Mouse (Mus musculus) hindbrain, embryonic 15.5 days (tissue): Measurements from ENCODE around the gene Slc13a1. TPM values are rescaled to one million over a fixed set of nuclear protein-coding genes. Genes with fewer than 3 reads are reported as not detected.

Experiments used
- ATAC-seq: fragments of 200-750 bp; cut with Nextera tagmentation; 2 replicates; pipeline ENCODE4 v1.8.0; 2017; ENCODE audit warnings: low read depth, moderate number of reproducible peaks, moderate TSS enrichment; ENCODE audit not compliant: low FRiP score
- H3K27ac ChIP-seq: fragments of 300-500 bp; sonication (generic); replicated peaks from 2 replicates; pipeline ENCODE4 v1.5.1; 2015; ENCODE audit warnings: mild to moderate bottlenecking, inconsistent platforms
- H3K27me3 ChIP-seq: fragments of 300-500 bp; sonication (generic); 2 replicates; pipeline ENCODE4 v1.6.1; 2015; ENCODE audit warnings: control low read depth, inconsistent platforms
- H3K36me3 ChIP-seq: fragments of 300-500 bp; sonication (generic); 2 replicates; pipeline ENCODE4 v1.6.1; 2015; ENCODE audit warnings: control low read depth, inconsistent platforms
- H3K4me1 ChIP-seq: fragments of 300-500 bp; sonication (generic); replicated peaks from 2 replicates; pipeline ENCODE4 v1.6.1; 2015; ENCODE audit warnings: control low read depth, inconsistent platforms
- H3K4me2 ChIP-seq: fragments of 300-500 bp; sonication (generic); 2 replicates; pipeline ENCODE4 v1.6.1; 2015; ENCODE audit warnings: moderate library complexity, mild to moderate bottlenecking, inconsistent platforms
- H3K4me3 ChIP-seq: fragments of 300-500 bp; sonication (generic); 2 replicates; pipeline ENCODE4 v1.5.1; 2015; ENCODE audit warnings: mild to moderate bottlenecking, inconsistent platforms
- H3K9ac ChIP-seq: fragments of 300-500 bp; sonication (generic); 2 replicates; pipeline ENCODE4 v1.6.1; 2015; ENCODE audit warnings: inconsistent platforms
- H3K9me3 ChIP-seq: fragments of 300-500 bp; sonication (generic); 2 replicates; pipeline ENCODE4 v1.6.1; 2016; ENCODE audit warnings: control low read depth, inconsistent platforms
- WGBS: fragments of 180-500 bp; shearing (Covaris S2); methylation state at CpG from one replicate; pipeline ENCODE4 v1.1.7; 2015; 5-methylcytosine and 5-hydroxymethylcytosine counted together
- microRNA-seq: library from miRNA; unstranded; fragments of <30 nt; microRNA quantifications from one replicate; pipeline ENCODE4, GENCODE M21; 2016
- polyA plus RNA-seq: library from polyadenylated mRNA; unstranded; fragments of >200 nt; fragmentation: Nextera tagmentation; extraction: Ambion mirVana; gene quantifications from 2 replicates; pipeline ENCODE4 v1.2.1, GENCODE M21; 2015

Gene Slc13a1
- polyA plus RNA-seq, 1 experiment from 2014 or later = 0.21 TPM

DNA sequence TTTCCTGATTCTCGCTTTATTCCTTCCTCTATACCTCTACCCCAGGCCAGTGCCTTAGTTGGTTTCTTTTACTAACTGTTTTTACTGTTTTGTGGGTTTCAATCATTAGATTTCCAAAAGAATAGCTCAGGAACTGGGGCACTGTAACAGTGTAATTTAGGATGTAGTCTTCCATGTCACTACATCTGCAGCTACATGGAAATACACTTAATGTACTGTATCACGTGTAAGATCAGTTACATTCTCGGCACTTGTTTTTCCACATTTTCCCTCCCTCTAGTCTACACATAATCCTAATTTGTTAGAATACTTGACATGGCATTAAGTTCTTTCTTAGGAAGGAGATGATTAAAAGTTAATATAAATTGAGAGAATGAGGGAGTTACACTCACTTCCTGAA lies 108.1 kb downstream of the Slc13a1 start:
- no peak overlapping the region for H3K4me2 ChIP-seq
- no peak overlapping the region for H3K9ac ChIP-seq
- 87% methylated on average over 3 of the region's 3 CpGs for WGBS
- no peaks in the 10 kb centered on the region for H3K4me1 ChIP-seq
- no peak overlapping the region for H3K27ac ChIP-seq
- H3K27me3 ChIP-seq = no peaks in the 10 kb centered on the region
- no peak for ATAC-seq
- H3K9me3 ChIP-seq = no peaks in the 10 kb centered on the region
- no peak overlapping the region for H3K4me3 ChIP-seq
- no peaks in the 10 kb centered on the region for H3K36me3 ChIP-seq

GRCm38 (mm10) chr6:24055086-24055485 lies 112.8 kb downstream of the Slc13a1 start:
- Histone ChIP-seq H3K36me3 (no peaks in the 10 kb centered on the region), H3K27me3 (no peaks in the 10 kb centered on the region), H3K9me3 (no peaks in the 10 kb centered on the region), H3K9ac (no peak overlapping the region), H3K4me3 (no peak overlapping the region), H3K4me2 (no peak overlapping the region), H3K4me1 (no peaks in the 10 kb centered on the region), H3K27ac (no peak overlapping the region)
- WGBS = 93% methylated on average over 4 of the region's 4 CpGs
- no peak for ATAC-seq

DNA sequence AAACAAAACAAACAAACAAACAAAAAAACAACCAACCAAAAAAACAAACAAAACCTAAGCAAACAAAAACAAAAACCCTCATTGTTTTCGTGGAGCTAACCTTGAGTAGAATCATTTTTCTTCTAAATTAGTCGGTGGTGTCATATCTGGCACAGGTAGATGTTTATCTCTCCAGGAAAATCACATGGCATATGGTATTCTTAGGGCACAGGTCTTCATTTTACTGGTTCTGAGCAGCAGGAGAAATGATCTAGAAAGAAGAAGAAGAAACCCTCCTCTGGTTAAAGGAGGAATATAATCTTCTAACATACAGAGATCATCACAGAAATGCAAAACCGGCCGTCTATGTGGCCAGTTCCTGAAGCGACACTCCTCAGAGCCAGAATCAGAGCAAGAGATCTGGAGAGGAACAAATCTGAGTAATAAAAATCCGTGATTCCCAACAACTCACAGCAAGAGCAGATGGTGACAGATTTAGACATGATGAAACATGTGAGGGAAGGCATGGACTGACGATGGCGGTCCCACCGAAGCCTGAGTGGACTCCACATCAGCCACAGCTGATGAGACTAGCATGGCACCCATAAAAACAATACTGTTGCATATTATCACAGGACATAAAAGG lies 113.7 kb downstream of the Slc13a1 start:
- Histone ChIP-seq H3K9me3 (no peaks in the 10 kb centered on the region), H3K36me3 (no peaks in the 10 kb centered on the region), H3K27ac (no peak overlapping the region), H3K4me2 (no peak overlapping the region), H3K4me1 (no peaks in the 10 kb centered on the region), H3K27me3 (no peaks in the 10 kb centered on the region), H3K4me3 (no peak overlapping the region), H3K9ac (no peak overlapping the region)
- ATAC-seq = no peak
- 90% methylated on average over 9 of the region's 9 CpGs for WGBS

DNA sequence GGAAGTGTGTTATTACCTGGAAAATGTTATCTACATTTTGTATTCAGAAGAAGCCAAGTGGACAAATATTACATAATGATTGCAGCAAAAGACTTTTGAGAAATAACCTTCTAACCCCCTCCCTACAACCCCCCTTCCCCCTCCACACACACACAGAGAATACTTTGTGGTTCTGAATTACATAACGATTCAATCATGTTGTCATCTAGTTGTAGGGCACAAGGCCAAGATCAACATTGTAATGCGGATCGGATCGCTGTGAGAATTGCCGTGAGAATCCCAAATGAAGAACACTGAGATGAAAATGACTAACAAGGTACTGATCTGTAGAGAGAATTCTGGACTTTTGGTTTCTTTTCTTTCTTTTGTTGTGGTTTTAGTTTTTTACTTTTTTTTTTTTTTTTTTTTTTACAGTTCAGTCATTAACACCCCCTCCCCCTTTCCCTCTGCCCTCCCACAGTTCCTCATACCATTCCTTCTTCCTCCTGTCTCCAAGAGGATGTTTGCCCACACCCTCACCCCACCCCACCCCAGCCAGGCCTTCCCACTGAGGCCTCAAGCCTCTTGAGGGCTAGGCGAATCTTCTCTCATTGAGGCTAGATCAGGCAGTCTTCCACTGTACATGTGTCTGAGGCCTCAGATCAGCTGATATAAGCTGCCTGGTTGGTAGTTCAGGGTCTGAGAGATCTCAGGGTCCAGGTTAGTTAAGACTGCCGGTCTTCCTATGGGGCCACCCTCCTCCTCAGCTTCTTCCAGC lies 120.7 kb downstream of the Slc13a1 start:
- no peak overlapping the region for H3K4me3 ChIP-seq
- H3K4me1 ChIP-seq = no peaks in the 10 kb centered on the region
- WGBS = 43% methylated on average over 7 of the region's 7 CpGs
- H3K4me2 ChIP-seq = no peak overlapping the region
- H3K27me3 ChIP-seq = no peaks in the 10 kb centered on the region
- H3K27ac ChIP-seq = no peak overlapping the region
- no peak for ATAC-seq
- H3K36me3 ChIP-seq = no peaks in the 10 kb centered on the region
- no peak overlapping the region for H3K9ac ChIP-seq
- H3K9me3 ChIP-seq = no peaks in the 10 kb centered on the region

DNA sequence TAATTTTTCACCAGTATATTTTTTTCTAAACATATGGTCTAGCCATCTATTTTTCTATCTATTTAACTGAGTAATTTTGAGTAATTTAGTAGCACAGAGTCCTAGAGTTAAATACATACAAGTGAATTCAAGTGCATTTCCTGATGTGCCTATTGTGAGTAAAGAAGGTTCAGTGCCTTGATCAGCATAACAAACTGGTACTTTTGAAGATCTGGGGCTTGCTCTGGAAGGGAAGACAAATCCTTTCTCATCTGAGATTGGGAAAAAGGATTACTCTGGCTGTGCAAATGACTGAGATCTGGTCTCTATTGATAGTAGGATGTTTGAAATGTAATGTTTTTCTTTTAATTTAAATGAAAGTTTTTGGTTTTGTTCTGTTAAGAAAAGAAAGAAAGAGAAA lies 124.4 kb downstream of the Slc13a1 start:
- H3K9ac ChIP-seq = no peak overlapping the region
- ATAC-seq = no peak
- H3K4me3 ChIP-seq = no peak overlapping the region
- H3K4me1 ChIP-seq = no peaks in the 10 kb centered on the region
- H3K27ac ChIP-seq = no peak overlapping the region
- no peaks in the 10 kb centered on the region for H3K27me3 ChIP-seq
- no peaks in the 10 kb centered on the region for H3K9me3 ChIP-seq
- no peaks in the 10 kb centered on the region for H3K36me3 ChIP-seq
- H3K4me2 ChIP-seq = no peak overlapping the region

Small RNA genes within 50 kb of the gene (microRNA-seq; reads per million reads assigned to microRNA genes)
- gene Gm26386 = not detected

Other genes starting within 250 kb of the Slc13a1 start
- not detected in 2 replicates for gene Tas2r118, start 198.0 kb downstream of the Slc13a1 start, polyA plus RNA-seq